Mouse (Mus musculus) thymus, adult 2 months (tissue): ENCODE results near the gene Klf11.

Experiments
- CTCF ChIP-seq: fragments of 200-500 bp; IDR thresholded peaks from 2 replicates; pipeline ENCODE4 v1.5.1; 2012; ENCODE audit warnings: mild to moderate bottlenecking, control low read depth, low read length, moderate library complexity, borderline replicate concordance; ENCODE audit not compliant: control insufficient read depth, poor library complexity, insufficient read depth; ENCODE audit errors: extremely low read depth
- POLR2A ChIP-seq: fragments of 200-500 bp; IDR thresholded peaks from 2 replicates; pipeline ENCODE4 v1.6.1; 2012; ENCODE audit warnings: mild to moderate bottlenecking, low read length, control low read depth, moderate library complexity; ENCODE audit not compliant: control insufficient read depth, poor library complexity, insufficient read depth; ENCODE audit errors: extremely low read depth

- no peak for TF ChIP-seq CTCF
- no peak for TF ChIP-seq POLR2A
Measured at GRCm38 (mm10) chr12:24634648-24635047, 16.4 kb upstream of the Klf11 start.
